Mouse (Mus musculus): ENCODE results near the gene Arhgap8. TPM values are rescaled to one million over a fixed set of nuclear protein-coding genes. Genes with fewer than 3 reads are reported as not detected.

Arhgap8 gene
- polyA plus RNA-seq, 1 experiment from 2014 or later = not detected

GRCm38 (mm10) chr15:84772191-84773111 is 52.6 kb downstream of the Arhgap8 start:
- Histone ChIP-seq H3K36me3 (ENCODE audit: inconsistent target) (no peaks in the 10 kb centered on the region), H3K4me3 (ENCODE audit: inconsistent target) (no peak overlapping the region), H3K79me2 (ENCODE audit: inconsistent target) (no peaks in the 10 kb centered on the region), H3K27ac (no peak overlapping the region)
- WGBS (ENCODE audit: missing documents) = 74% methylated on average over 21 of the region's 21 CpGs

DNA sequence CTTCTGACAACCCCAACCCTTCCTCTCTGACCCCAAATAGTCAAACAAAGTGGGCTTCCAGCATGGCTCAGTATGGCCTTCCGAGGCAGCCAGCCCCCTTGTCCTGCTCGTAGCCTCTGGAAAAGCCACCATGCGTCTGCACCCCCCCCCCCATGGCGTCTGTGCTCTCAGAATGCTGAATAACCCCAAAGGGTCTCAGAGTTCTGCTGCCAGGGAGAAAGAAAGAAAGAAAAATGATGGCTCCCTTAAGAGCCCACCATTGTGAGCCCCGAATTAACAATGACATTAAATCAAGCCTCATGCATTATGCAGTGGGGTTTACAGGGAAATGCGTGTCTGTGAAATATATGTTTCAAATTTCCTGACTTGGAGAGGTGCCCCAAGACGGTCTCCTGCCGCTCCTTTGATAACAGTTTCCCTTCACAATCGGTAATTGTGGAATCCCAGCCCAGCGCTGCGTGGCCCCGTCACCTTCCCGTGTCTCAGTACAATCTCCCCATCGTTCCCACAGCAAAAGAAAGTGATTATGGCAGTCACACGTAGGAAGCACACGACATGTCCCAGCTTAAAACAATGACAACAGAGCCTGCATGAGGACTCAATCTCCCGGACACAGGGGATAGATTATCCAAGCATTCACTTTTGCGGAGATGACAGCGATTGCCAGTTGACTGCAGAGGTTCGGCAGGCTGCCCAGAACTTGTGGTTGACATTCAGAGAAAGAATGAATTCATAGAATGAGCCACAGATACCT is 55.7 kb downstream of the Arhgap8 start:
- Histone ChIP-seq H3K27ac (no peak overlapping the region), H3K79me2 (ENCODE audit: inconsistent target) (no peaks in the 10 kb centered on the region), H3K4me3 (ENCODE audit: inconsistent target) (no peak overlapping the region), H3K36me3 (ENCODE audit: inconsistent target) (no peaks in the 10 kb centered on the region)
- 80% methylated on average over 18 of the region's 20 CpGs for WGBS (ENCODE audit: missing documents)

GRCm38 (mm10) chr15:84778587-84778986 is 58.7 kb downstream of the Arhgap8 start:
- 55% methylated on average over 3 of the region's 5 CpGs for WGBS (ENCODE audit: missing documents)
- Histone ChIP-seq H3K27ac (no peak overlapping the region), H3K79me2 (ENCODE audit: inconsistent target) (no peaks in the 10 kb centered on the region), H3K36me3 (ENCODE audit: inconsistent target) (no peaks in the 10 kb centered on the region), H3K4me3 (ENCODE audit: inconsistent target) (no peak overlapping the region)

GRCm38 (mm10) chr15:84784812-84785211 is 65.0 kb downstream of the Arhgap8 start:
- no peak overlapping the region for H3K4me3 ChIP-seq (ENCODE audit: inconsistent target)
- H3K27ac ChIP-seq = no peak overlapping the region
- no peaks in the 10 kb centered on the region for H3K79me2 ChIP-seq (ENCODE audit: inconsistent target)
- WGBS (ENCODE audit: missing documents) = 96% methylated on average over 16 of the region's 16 CpGs
- H3K36me3 ChIP-seq (ENCODE audit: inconsistent target) = no peaks in the 10 kb centered on the region

DNA sequence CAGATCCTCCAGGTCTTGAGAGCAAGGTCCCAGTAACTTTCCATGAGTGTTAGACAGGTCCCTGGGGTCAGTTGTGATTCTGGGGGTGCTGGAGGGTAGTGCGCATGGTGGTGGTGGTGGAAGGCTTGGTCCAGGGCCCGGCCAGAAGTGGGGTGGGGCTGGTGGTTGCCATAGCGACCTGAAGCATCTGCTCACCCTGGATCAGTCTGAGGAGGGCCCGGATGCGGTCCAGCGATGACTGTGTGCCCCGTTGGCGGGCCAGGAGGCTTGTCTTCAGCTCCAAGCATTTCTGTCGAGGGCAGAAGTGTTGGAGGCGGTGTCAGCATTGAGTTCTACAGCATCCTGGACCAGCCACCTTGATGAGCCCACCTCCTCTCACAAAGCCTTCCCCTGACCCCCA is 67.3 kb downstream of the Arhgap8 start:
- Histone ChIP-seq H3K27ac (no peak overlapping the region), H3K4me3 (ENCODE audit: inconsistent target) (no peak overlapping the region), H3K79me2 (ENCODE audit: inconsistent target) (no peaks in the 10 kb centered on the region), H3K36me3 (ENCODE audit: inconsistent target) (no peaks in the 10 kb centered on the region)
- 91% methylated on average over 10 of the region's 10 CpGs for WGBS (ENCODE audit: missing documents)

DNA sequence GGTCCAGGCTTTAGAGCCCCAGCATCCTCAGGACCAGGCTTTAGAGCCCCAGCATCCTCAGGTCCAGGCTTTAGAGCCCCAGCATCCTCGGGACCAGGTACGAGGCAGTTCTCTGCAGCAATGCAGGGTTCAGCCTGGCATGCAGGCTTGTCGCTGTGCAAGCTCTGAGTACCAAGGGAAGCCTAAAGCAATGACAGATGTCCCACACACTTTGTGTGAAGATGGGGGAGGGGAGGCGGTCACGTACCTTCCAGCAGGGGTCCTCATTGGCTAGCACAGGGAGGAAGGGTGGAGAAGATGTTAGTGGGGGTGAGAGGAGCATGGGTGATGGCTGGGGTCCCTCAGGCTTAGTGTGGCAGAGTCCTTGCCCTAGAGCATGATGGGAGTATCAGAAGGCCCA is 73.8 kb downstream of the Arhgap8 start:
- no peaks in the 10 kb centered on the region for H3K79me2 ChIP-seq (ENCODE audit: inconsistent target)
- no peak overlapping the region for H3K27ac ChIP-seq
- 97% methylated on average over 5 of the region's 5 CpGs for WGBS (ENCODE audit: missing documents)
- no peak overlapping the region for H3K4me3 ChIP-seq (ENCODE audit: inconsistent target)
- H3K36me3 ChIP-seq (ENCODE audit: inconsistent target) = no peaks in the 10 kb centered on the region

DNA sequence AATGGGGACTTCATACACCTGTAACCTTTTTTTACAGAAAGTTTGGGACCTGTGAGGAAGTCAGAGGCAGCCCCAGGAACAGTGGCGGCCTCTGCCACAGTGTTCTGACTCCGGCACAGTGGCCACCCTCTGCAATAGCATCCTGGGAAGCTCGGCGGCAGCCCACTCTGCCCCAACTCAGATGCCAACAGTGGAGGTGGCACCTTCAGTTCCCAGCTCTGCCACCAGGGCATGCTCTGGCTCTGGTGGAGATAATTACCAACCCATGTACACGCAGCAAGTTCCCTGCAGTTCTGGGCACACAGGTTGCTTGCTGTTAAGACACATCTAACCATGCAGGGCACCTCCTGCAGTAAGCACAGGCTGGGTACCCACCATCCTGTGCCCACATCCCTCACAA is 80.3 kb downstream of the Arhgap8 start:
- H3K79me2 ChIP-seq (ENCODE audit: inconsistent target) = no peaks in the 10 kb centered on the region
- H3K36me3 ChIP-seq (ENCODE audit: inconsistent target) = no peaks in the 10 kb centered on the region
- no peak overlapping the region for H3K4me3 ChIP-seq (ENCODE audit: inconsistent target)
- no peak overlapping the region for H3K27ac ChIP-seq
- WGBS (ENCODE audit: missing documents) = 87% methylated on average over 5 of the region's 5 CpGs

DNA sequence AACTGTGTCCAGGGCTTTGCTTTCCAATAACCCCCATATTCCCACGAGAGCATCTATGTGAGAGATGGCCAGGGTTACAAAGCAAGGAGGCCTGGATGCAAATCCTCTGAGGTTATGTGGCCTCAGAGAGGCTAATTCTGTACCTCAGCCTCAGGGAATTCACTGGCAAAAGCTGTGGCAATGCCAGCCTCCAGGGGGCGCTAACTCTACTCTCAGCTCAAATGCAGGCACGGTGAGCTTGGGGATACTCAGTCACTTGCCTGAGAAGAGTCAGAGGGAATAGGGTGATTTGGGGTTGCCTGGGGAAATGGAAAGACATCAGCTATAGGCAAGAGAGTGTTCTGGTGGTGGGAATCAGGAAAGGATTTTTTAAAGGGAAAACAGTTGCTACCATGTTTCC is 83.8 kb downstream of the Arhgap8 start:
- Histone ChIP-seq H3K27ac (no peak overlapping the region), H3K36me3 (ENCODE audit: inconsistent target) (no peaks in the 10 kb centered on the region), H3K79me2 (ENCODE audit: inconsistent target) (no peaks in the 10 kb centered on the region), H3K4me3 (ENCODE audit: inconsistent target) (no peak overlapping the region)
- WGBS (ENCODE audit: missing documents) = 49% methylated on average over 3 of the region's 3 CpGs

DNA sequence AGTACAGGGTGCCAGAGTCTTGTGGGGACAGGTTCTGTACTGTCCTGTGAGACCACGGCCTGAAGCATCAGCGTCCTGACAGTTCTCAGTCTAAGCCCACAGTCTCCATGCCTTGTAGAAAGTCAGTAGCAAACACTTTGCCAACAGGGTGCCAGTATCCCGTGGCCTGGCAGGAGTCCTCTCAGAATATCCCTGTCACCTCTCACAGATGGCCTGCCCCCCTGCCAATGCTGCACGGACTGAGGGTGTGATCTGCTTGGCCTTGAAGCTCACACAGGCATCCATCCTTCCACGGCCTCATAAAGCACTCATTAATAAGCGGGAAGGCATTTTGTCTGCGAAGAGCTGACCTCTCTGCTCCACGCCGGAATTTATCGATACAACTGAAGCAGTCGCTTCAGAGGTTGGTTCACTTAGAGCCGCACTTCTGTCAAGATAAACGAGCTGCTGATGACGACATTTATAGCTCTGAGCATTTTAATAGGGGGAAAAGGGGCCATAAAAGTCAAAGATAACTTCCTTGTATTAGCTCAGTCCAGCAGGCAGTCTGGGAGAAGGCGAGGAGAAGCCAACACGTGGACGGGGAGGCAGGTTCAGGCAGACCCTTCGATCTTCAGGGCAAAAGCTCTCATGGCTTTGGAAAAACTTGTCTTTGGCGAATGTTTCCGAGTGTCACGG is 89.6 kb downstream of the Arhgap8 start:
- Histone ChIP-seq H3K27ac (no peak overlapping the region), H3K4me3 (ENCODE audit: inconsistent target) (no peak overlapping the region), H3K79me2 (ENCODE audit: inconsistent target) (no peaks in the 10 kb centered on the region), H3K36me3 (ENCODE audit: inconsistent target) (no peaks in the 10 kb centered on the region)
- 85% methylated on average over 21 of the region's 21 CpGs for WGBS (ENCODE audit: missing documents)

- no peak overlapping the region for H3K4me3 ChIP-seq (ENCODE audit: inconsistent target)
- no peaks in the 10 kb centered on the region for H3K36me3 ChIP-seq (ENCODE audit: inconsistent target)
- H3K27ac ChIP-seq = no peak overlapping the region
- H3K79me2 ChIP-seq (ENCODE audit: inconsistent target) = no peaks in the 10 kb centered on the region
- 74% methylated on average over 5 of the region's 5 CpGs for WGBS (ENCODE audit: missing documents)
These were observed 91.3 kb downstream of the Arhgap8 start for GRCm38 (mm10) chr15:84811126-84811525.

DNA sequence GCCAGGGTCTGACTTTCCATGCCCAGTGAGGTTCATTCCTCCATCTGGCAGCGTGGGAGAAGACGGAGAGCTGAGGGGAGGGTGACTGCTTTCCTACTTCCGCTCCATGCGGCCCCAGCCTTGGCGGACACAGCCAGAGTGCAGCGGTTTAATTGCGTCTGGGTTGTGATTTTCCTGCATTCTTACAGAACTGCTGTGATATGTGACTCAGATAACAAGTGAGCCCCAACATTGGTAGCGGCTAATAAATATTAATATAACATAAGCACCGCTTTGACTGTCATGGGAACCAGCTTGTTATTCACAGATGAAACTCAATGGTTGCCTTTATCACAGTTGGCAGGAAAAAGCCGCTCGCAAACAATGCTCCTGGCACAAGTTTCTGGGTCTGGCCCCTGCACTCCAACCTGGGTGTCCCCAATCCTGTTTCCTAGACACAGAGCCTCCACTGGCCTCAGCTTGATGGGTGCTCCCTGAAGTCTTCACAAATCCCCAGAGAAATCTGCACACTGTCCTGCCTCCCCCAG is 93.0 kb downstream of the Arhgap8 start:
- H3K36me3 ChIP-seq (ENCODE audit: inconsistent target) = no peaks in the 10 kb centered on the region
- H3K79me2 ChIP-seq (ENCODE audit: inconsistent target) = no peaks in the 10 kb centered on the region
- H3K4me3 ChIP-seq (ENCODE audit: inconsistent target) = no peak overlapping the region
- 94% methylated on average over 11 of the region's 11 CpGs for WGBS (ENCODE audit: missing documents)
- no peak overlapping the region for H3K27ac ChIP-seq

DNA sequence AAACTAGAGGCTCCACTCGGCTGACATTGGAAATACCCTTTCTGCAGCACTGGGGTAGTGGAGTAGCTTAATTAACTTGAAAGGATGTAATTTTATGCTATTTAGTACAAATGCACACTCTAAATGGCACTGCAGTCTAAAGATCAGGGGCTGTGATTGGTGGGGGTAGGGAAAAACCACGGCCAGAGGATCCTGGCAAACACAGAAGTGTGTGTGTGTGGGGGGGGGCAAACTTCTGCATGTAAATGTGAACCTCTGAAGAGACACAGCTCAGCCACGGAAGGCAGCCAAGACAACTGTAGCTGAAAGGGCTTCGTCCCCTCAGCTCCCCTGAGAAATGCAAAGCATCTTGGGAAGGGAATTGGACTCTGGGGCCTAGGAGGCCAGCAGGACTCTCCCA is 95.3 kb downstream of the Arhgap8 start:
- WGBS (ENCODE audit: missing documents) = 72% methylated on average over 4 of the region's 4 CpGs
- H3K4me3 ChIP-seq (ENCODE audit: inconsistent target) = no peak overlapping the region
- no peak overlapping the region for H3K27ac ChIP-seq

DNA sequence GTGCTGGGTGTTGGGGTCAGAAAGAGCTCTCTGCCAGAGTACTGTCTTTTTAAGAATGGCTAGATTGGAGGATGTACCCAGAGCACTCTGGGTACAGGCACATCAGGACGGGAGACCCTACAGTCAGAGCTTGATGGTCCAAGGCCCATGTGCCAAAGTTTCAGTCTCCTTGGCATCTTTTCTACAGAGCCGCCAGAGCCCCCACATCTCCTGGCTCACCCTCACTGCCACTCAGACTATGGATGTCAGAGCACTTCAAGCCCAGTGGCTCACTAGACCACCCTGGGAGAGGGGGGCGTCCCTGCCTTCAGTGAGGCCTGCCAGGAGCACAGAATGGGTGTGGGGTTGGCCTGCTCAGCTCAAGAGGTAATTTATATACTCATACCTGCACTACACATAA is 97.7 kb downstream of the Arhgap8 start:
- WGBS (ENCODE audit: missing documents) = 98% methylated on average over 3 of the region's 3 CpGs
- no peaks in the 10 kb centered on the region for H3K36me3 ChIP-seq (ENCODE audit: inconsistent target)
- H3K4me3 ChIP-seq (ENCODE audit: inconsistent target) = no peak overlapping the region
- no peak overlapping the region for H3K27ac ChIP-seq
- H3K79me2 ChIP-seq (ENCODE audit: inconsistent target) = no peaks in the 10 kb centered on the region

More for the DNA sequence above, 95.3 kb downstream of the Arhgap8 start:
- no peaks in the 10 kb centered on the region for H3K79me2 ChIP-seq (ENCODE audit: inconsistent target)
- H3K36me3 ChIP-seq (ENCODE audit: inconsistent target) = no peaks in the 10 kb centered on the region

DNA sequence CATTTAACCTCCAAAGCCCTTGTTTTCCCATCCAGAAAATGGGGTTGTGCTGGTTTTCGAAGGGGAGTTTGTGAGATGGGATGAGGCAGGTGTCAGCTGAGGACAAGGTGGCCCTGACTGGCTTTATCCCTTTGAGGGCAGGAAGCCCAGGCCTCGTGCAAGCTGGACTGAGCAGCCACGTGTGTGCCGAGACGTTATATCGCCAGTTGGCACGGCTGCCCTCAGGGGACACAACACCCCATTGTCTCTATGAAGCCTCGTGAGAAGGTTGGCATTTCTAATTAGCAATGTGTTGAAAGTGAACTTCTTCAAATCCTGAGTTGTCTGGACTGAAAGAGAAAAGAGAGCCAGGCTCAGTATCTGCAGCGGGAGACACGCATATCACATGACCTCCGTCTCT is 98.4 kb downstream of the Arhgap8 start:
- H3K4me3 ChIP-seq (ENCODE audit: inconsistent target) = no peak overlapping the region
- H3K79me2 ChIP-seq (ENCODE audit: inconsistent target) = no peaks in the 10 kb centered on the region
- no peak overlapping the region for H3K27ac ChIP-seq
- H3K36me3 ChIP-seq (ENCODE audit: inconsistent target) = no peaks in the 10 kb centered on the region
- 96% methylated on average over 11 of the region's 11 CpGs for WGBS (ENCODE audit: missing documents)
